Mouse (Mus musculus) brain, embryonic 14.5 days (tissue): ENCODE results near the gene Vash2.

Experiments used
- CTCF ChIP-seq: fragments of 200-500 bp; IDR thresholded peaks from 2 replicates; pipeline ENCODE4 v1.5.1; 2012; ENCODE audit warnings: inconsistent platforms, mild to moderate bottlenecking, moderate library complexity, borderline replicate concordance; ENCODE audit not compliant: insufficient read depth, insufficient read length; ENCODE audit errors: extremely low read depth
- POLR2A ChIP-seq: fragments of 200-500 bp; IDR thresholded peaks from 2 replicates; pipeline ENCODE4 v1.6.1; 2012; ENCODE audit warnings: mild to moderate bottlenecking, inconsistent platforms, borderline replicate concordance; ENCODE audit not compliant: poor library complexity, insufficient read depth, insufficient read length, severe bottlenecking; ENCODE audit errors: extremely low read depth

DNA sequence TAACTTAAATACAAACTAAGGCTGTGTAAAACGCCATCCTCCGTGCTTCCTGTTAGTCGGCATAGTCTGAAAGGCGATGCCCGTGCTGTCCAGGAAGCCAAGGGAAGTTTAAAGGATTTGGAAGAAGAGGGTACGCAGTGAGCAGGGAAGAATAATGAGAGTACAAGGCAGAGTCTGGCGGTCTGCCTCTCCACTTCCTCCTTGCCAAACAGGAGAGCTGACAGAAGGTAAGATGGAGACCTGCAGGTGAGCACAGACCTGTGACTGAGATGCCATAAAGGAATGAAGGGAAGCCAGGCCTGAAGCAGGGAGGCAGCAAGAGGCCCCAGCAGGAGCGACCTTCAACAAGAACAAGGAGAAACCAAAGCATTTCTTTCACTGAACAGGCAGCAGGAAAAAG lies 4.9 kb downstream of the Vash2 start:
- TF ChIP-seq POLR2A (no peak), CTCF (no peak)
